Mouse (Mus musculus) erythroblast, embryonic 14.5 days (primary cell): ENCODE results near the gene Lhx8.

ENCODE experiments used
- GATA1 ChIP-seq: IDR thresholded peaks from 2 replicates; pipeline ENCODE4 v1.6.1; 2012; ENCODE audit warnings: low read length, inconsistent platforms, mixed read lengths
- TAL1 ChIP-seq: IDR thresholded peaks from 3 replicates; pipeline ENCODE4 v1.6.1; 2012; ENCODE audit warnings: low read length, inconsistent platforms, mixed read lengths

- no peak for TF ChIP-seq GATA1
- no peak for TF ChIP-seq TAL1
Observed at GRCm38 (mm10) chr3:154359231-154359630, 28.8 kb upstream of the Lhx8 start.
